Mouse (Mus musculus) mesoderm, embryonic 11.5 days (tissue): Measurements from ENCODE around the gene Arid3c.

Experiments
- DNase-seq: peaks from one replicate; pipeline ENCODE4 v3.0.0-alpha.2; 2012; ENCODE audit warnings: low read depth, low spot score

Gene Arid3c

GRCm38 (mm10) chr4:41678863-41679262 is 52.1 kb downstream of the Arid3c start:
- DNase-seq, result no peak

- DNase-seq, result no peak
Measured at GRCm38 (mm10) chr4:41677006-41677629, 53.8 kb downstream of the Arid3c start.

GRCm38 (mm10) chr4:41676248-41677005 is 54.5 kb downstream of the Arid3c start:
- DNase-seq, result no peak
